Mouse (Mus musculus) thymus, adult 2 months (tissue): ENCODE measurements around the gene Wdr34. TPM values are rescaled to one million over a fixed set of nuclear protein-coding genes. Genes with fewer than 3 reads are reported as not detected.

Experiments
- DNase-seq: peaks from one replicate; pipeline ENCODE4 v3.0.0; 2021
- H3K27ac ChIP-seq: fragments of 200-500 bp; 2 replicates; pipeline ENCODE4 v1.5.1; 2012; ENCODE audit warnings: low read length, control low read depth; ENCODE audit not compliant: control insufficient read depth, insufficient read depth
- H3K27me3 ChIP-seq: fragments of 200-500 bp; 2 replicates; pipeline ENCODE4 v1.6.1; 2012; ENCODE audit warnings: mild to moderate bottlenecking, low read length, moderate library complexity, mixed read lengths; ENCODE audit not compliant: control insufficient read depth, insufficient read depth
- H3K36me3 ChIP-seq: fragments of 200-500 bp; 2 replicates; pipeline ENCODE4 v1.6.1; 2012; ENCODE audit warnings: mild to moderate bottlenecking, low read length, moderate library complexity; ENCODE audit not compliant: control insufficient read depth, insufficient read depth
- H3K4me1 ChIP-seq: fragments of 200-500 bp; replicated peaks from 2 replicates; pipeline ENCODE4 v1.6.1; 2012; ENCODE audit warnings: low read length; ENCODE audit not compliant: control insufficient read depth, insufficient read depth
- H3K4me3 ChIP-seq: fragments of 200-500 bp; 2 replicates; pipeline ENCODE4 v1.5.1; 2012; ENCODE audit warnings: mild to moderate bottlenecking, low read length, control low read depth, moderate library complexity; ENCODE audit not compliant: control insufficient read depth, insufficient read depth
- CTCF ChIP-seq: fragments of 200-500 bp; IDR thresholded peaks from 2 replicates; pipeline ENCODE4 v1.5.1; 2012; ENCODE audit warnings: mild to moderate bottlenecking, control low read depth, low read length, moderate library complexity, borderline replicate concordance; ENCODE audit not compliant: control insufficient read depth, poor library complexity, insufficient read depth; ENCODE audit errors: extremely low read depth
- POLR2A ChIP-seq: fragments of 200-500 bp; IDR thresholded peaks from 2 replicates; pipeline ENCODE4 v1.6.1; 2012; ENCODE audit warnings: mild to moderate bottlenecking, low read length, control low read depth, moderate library complexity; ENCODE audit not compliant: control insufficient read depth, poor library complexity, insufficient read depth; ENCODE audit errors: extremely low read depth
- WGBS: fragments of 180-500 bp; shearing (Covaris S2); methylation state at CpG from one replicate; pipeline ENCODE4 v1.1.7; 2018; 5-methylcytosine and 5-hydroxymethylcytosine counted together
- polyA plus RNA-seq: library from polyadenylated mRNA; depleted of rRNA; stranded (reverse); fragments of >200 nt; gene quantifications from 2 replicates; pipeline ENCODE4 v1.2.3, GENCODE M21; 2012

Wdr34 gene
- polyA plus RNA-seq, 1 experiment, result 18.3 TPM

- WGBS, result 90% methylated on average over 10 of the region's 10 CpGs
- H3K27ac ChIP-seq, result no peak overlapping the region
- no peaks in the 10 kb centered on the region for H3K4me1 ChIP-seq
- TF ChIP-seq POLR2A (no peak), CTCF (no peak)
- H3K36me3 ChIP-seq, result no peaks in the 10 kb centered on the region
- no peaks in the 10 kb centered on the region for H3K27me3 ChIP-seq
- H3K4me3 ChIP-seq, result no peak overlapping the region
- no peak for DNase-seq
Measured at GRCm38 (mm10) chr2:30038370-30038769, 10.3 kb downstream of the Wdr34 start.

- TF ChIP-seq POLR2A (no peak), CTCF (no peak)
- Histone ChIP-seq H3K4me3 (no peak overlapping the region), H3K27ac (no peak overlapping the region), H3K27me3 (no peaks in the 10 kb centered on the region), H3K4me1 (no peaks in the 10 kb centered on the region), H3K36me3 (no peaks in the 10 kb centered on the region)
- WGBS, result 83% methylated on average over 2 of the region's 2 CpGs
- DNase-seq, result no peak
Measured at GRCm38 (mm10) chr2:30037762-30038161, 10.9 kb downstream of the Wdr34 start.

- DNase-seq, result no peak
- 89% methylated on average over 6 of the region's 6 CpGs for WGBS
Measured at GRCm38 (mm10) chr2:30032957-30033356, 15.7 kb downstream of the Wdr34 start.

GRCm38 (mm10) chr2:30032244-30032846, 16.3 kb downstream of the Wdr34 start:
- Histone ChIP-seq H3K4me3 (no peak overlapping the region), H3K4me1 (no peaks in the 10 kb centered on the region), H3K27me3 (no peaks in the 10 kb centered on the region), H3K36me3 (peaks cover 47% of the 10 kb centered on the region), H3K27ac (no peak overlapping the region)
- TF ChIP-seq POLR2A, result no peak
- TF ChIP-seq CTCF, result no peak
- 72% methylated on average over 11 of the region's 11 CpGs for WGBS
- peak; percentile 24 for DNase-seq

More at GRCm38 (mm10) chr2:30032957-30033356, 15.7 kb downstream of the Wdr34 start:
- peaks cover 41% of the 10 kb centered on the region for H3K36me3 ChIP-seq
- no peak overlapping the region for H3K4me3 ChIP-seq
- no peak for TF ChIP-seq POLR2A
- TF ChIP-seq CTCF, result no peak
- H3K27me3 ChIP-seq, result no peaks in the 10 kb centered on the region
- H3K4me1 ChIP-seq, result no peaks in the 10 kb centered on the region
- H3K27ac ChIP-seq, result no peak overlapping the region

- no peaks in the 10 kb centered on the region for H3K4me1 ChIP-seq
- H3K36me3 ChIP-seq, result peaks cover 100% of the 10 kb centered on the region
- WGBS, result 97% methylated on average over 5 of the region's 5 CpGs
- H3K27ac ChIP-seq, result no peak overlapping the region
- DNase-seq, result no peak
- no peak for TF ChIP-seq POLR2A
- TF ChIP-seq CTCF, result no peak
- H3K27me3 ChIP-seq, result no peaks in the 10 kb centered on the region
- no peak overlapping the region for H3K4me3 ChIP-seq
Measured at GRCm38 (mm10) chr2:30026997-30027396, 21.7 kb downstream of the Wdr34 start.

GRCm38 (mm10) chr2:30025454-30025853, 23.2 kb downstream of the Wdr34 start:
- TF ChIP-seq POLR2A (no peak), CTCF (no peak)
- 97% methylated on average over 4 of the region's 4 CpGs for WGBS
- peaks cover 100% of the 10 kb centered on the region for H3K36me3 ChIP-seq

GRCm38 (mm10) chr2:30014326-30014966, 34.2 kb downstream of the Wdr34 start:
- Histone ChIP-seq H3K4me1 (no peaks in the 10 kb centered on the region), H3K36me3 (peaks cover 92% of the 10 kb centered on the region), H3K27me3 (no peaks in the 10 kb centered on the region), H3K27ac (no peak overlapping the region), H3K4me3 (no peak overlapping the region)
- no peak for DNase-seq
- TF ChIP-seq POLR2A, result no peak
- TF ChIP-seq CTCF, result no peak
- WGBS, result 90% methylated on average over 11 of the region's 11 CpGs

More at GRCm38 (mm10) chr2:30025454-30025853, 23.2 kb downstream of the Wdr34 start:
- H3K27ac ChIP-seq, result no peak overlapping the region
- no peak for DNase-seq
- H3K4me3 ChIP-seq, result no peak overlapping the region
- H3K27me3 ChIP-seq, result no peaks in the 10 kb centered on the region
- H3K4me1 ChIP-seq, result no peaks in the 10 kb centered on the region
